Mouse (Mus musculus): ENCODE measurements around the gene Klk1b5. TPM values are rescaled to one million over a fixed set of nuclear protein-coding genes. Genes with fewer than 3 reads are reported as not detected.
"Not testable (repeated sequence)": the region's sequence is repeated elsewhere in the genome, so short reads cannot be mapped to it uniquely, and the experiment has no call there.

Klk1b5 gene
- total and polyA plus RNA-seq, 2 experiments from 2014 or later = not detected

- no peak for DNase-seq (ENCODE audit: low spot score)
- no peak overlapping the region for H3K4me2 ChIP-seq (ENCODE audit: low read depth, low read length)
- TF ChIP-seq EP300 (IDR thresholded peaks at IDR 0.05; ENCODE audit: low read depth) (no peak), CTCF (IDR thresholded peaks at IDR 0.05; ENCODE audit: low read depth) (no peak)
- no peak overlapping the region for H3K4me3 ChIP-seq (ENCODE audit: low read depth, low read length)
- H3K4me1 ChIP-seq (ENCODE audit: control insufficient read depth, insufficient read depth) = no peaks in the 10 kb centered on the region
- H3K9ac ChIP-seq (replicated peaks; ENCODE audit: low read depth, low read length) = no peak overlapping the region
- no peaks in the 10 kb centered on the region for H3K36me3 ChIP-seq (replicated peaks; ENCODE audit: control insufficient read depth, insufficient read depth, low read length)
- WGBS = 72% methylated on average over 3 of the region's 3 CpGs
- 0 out of 2 replicates have a peak, but pooled peaks cover 3% of the 10 kb centered on the region for H3K27me3 ChIP-seq (ENCODE audit: control insufficient read depth, insufficient read depth, low read length)
- H3K9me3 ChIP-seq (replicated peaks; ENCODE audit: control insufficient read depth, low read length) = no peaks in the 10 kb centered on the region
- no peak overlapping the region for H3K27ac ChIP-seq (ENCODE audit: low read depth)
- ATAC-seq (ENCODE audit: insufficient read depth, low read depth) = no peak
Measured at GRCm38 (mm10) chr7:44208307-44208706, 7.4 kb upstream of the Klk1b5 start.

DNA sequence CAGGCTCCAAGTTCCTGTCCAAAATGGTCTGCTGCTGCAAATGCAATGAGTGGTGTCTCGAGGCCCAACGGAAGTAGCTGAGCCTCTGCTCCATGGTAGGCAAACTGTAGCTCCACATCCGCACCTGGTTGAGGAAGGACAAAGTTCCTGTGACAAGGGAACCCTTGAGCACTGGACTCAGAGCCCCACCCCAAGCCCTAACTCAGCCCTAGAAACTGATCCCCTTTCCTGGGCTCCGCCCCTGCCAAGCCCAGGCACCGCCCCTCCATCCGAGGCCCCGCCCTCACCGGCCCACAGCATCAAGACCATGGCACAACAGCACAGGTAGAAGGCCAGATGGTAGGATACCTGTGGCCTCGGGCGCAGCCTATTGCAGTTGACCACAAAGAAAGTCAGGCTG is 5.9 kb downstream of the Klk1b5 start:
- H3K4me2 ChIP-seq (ENCODE audit: low read depth, low read length); H3K36me3 ChIP-seq (replicated peaks; ENCODE audit: control insufficient read depth, insufficient read depth, low read length); H3K4me3 ChIP-seq (ENCODE audit: low read depth, low read length); H3K9ac ChIP-seq (replicated peaks; ENCODE audit: low read depth, low read length); H3K9me3 ChIP-seq (replicated peaks; ENCODE audit: control insufficient read depth, low read length); ATAC-seq (ENCODE audit: insufficient read depth, low read depth); H3K4me1 ChIP-seq (ENCODE audit: control insufficient read depth, insufficient read depth); H3K27ac ChIP-seq (ENCODE audit: low read depth); H3K27me3 ChIP-seq (ENCODE audit: control insufficient read depth, insufficient read depth, low read length); DNase-seq (ENCODE audit: low spot score): not testable (repeated sequence)
- 53% methylated on average over 8 of the region's 10 CpGs for WGBS

GRCm38 (mm10) chr7:44222335-44222734 is 6.6 kb downstream of the Klk1b5 start:
- 41% methylated on average over 6 of the region's 6 CpGs for WGBS
- not testable (repeated sequence) for H3K9me3 ChIP-seq (replicated peaks; ENCODE audit: control insufficient read depth, low read length)

DNA sequence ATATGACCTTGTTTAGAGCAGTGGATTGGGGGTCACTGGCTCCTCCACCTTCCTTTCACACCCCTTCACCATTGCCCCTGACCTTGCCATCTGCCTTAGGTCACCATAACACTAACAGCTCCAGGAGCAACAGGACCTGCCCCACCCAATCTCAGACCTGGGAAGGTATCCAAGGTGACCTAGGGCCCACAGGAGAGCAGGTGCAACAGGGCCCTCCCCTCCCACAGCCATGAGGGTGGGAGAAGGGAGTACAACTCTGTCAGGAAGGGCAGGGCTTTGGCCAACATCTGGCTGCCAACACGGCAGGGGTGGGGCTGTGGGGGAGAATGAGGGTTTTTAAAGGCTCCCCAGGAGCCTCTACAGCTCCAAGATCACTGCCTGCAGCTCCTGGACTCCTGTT is 9.3 kb downstream of the Klk1b5 start, which contains the start of gene Klk1:
Gene Klk1 (plus strand): TSS at position 285 of the 400 bp plus-strand sequence.
- no peak for DNase-seq (ENCODE audit: low spot score)
- 50% methylated on average over 1 of the region's 1 CpGs for WGBS

More at GRCm38 (mm10) chr7:44222335-44222734, 6.6 kb downstream of the Klk1b5 start:
- not testable (repeated sequence) for H3K4me1 ChIP-seq (ENCODE audit: control insufficient read depth, insufficient read depth); H3K9ac ChIP-seq (replicated peaks; ENCODE audit: low read depth, low read length); H3K27me3 ChIP-seq (ENCODE audit: control insufficient read depth, insufficient read depth, low read length); H3K36me3 ChIP-seq (replicated peaks; ENCODE audit: control insufficient read depth, insufficient read depth, low read length); H3K4me3 ChIP-seq (ENCODE audit: low read depth, low read length); DNase-seq (ENCODE audit: low spot score); H3K27ac ChIP-seq (ENCODE audit: low read depth); ATAC-seq (ENCODE audit: insufficient read depth, low read depth); H3K4me2 ChIP-seq (ENCODE audit: low read depth, low read length)

GRCm38 (mm10) chr7:44235909-44236308 is 20.2 kb downstream of the Klk1b5 start, which contains the start of gene Gm36864:
Gene Gm36864 (plus strand): TSS chr7:44236177.
- Histone ChIP-seq H3K27me3 (ENCODE audit: control insufficient read depth, insufficient read depth, low read length) (no peaks in the 10 kb centered on the region), H3K9ac (replicated peaks; ENCODE audit: low read depth, low read length) (no peak within 1 kb of the TSS), H3K36me3 (replicated peaks; ENCODE audit: control insufficient read depth, insufficient read depth, low read length) (no peaks in the 10 kb centered on the region), H3K9me3 (replicated peaks; ENCODE audit: control insufficient read depth, low read length) (no peaks in the 10 kb centered on the region), H3K27ac (ENCODE audit: low read depth) (no peak within 1 kb of the TSS), H3K4me1 (ENCODE audit: control insufficient read depth, insufficient read depth) (no peaks in the 10 kb centered on the region), H3K4me3 (ENCODE audit: low read depth, low read length) (no peak within 1 kb of the TSS), H3K4me2 (ENCODE audit: low read depth, low read length) (no peak within 1 kb of the TSS)
- no peak for DNase-seq (ENCODE audit: low spot score)
- WGBS = 36% methylated on average over 3 of the region's 3 CpGs
- ATAC-seq (ENCODE audit: insufficient read depth, low read depth) = no peak
- no peak for TF ChIP-seq CTCF (IDR thresholded peaks at IDR 0.05; ENCODE audit: low read depth)
- no peak for TF ChIP-seq EP300 (IDR thresholded peaks at IDR 0.05; ENCODE audit: low read depth)

More for the DNA sequence above, 9.3 kb downstream of the Klk1b5 start, which contains the start of gene Klk1:
- no peak for ATAC-seq (ENCODE audit: insufficient read depth, low read depth)
- TF ChIP-seq EP300 (IDR thresholded peaks at IDR 0.05; ENCODE audit: low read depth) (no peak), CTCF (IDR thresholded peaks at IDR 0.05; ENCODE audit: low read depth) (no peak)
- Histone ChIP-seq H3K9ac (replicated peaks; ENCODE audit: low read depth, low read length) (no peak within 1 kb of the TSS), H3K27me3 (ENCODE audit: control insufficient read depth, insufficient read depth, low read length) (no peaks in the 10 kb centered on the region), H3K4me3 (ENCODE audit: low read depth, low read length) (no peak within 1 kb of the TSS), H3K27ac (ENCODE audit: low read depth) (no peak within 1 kb of the TSS), H3K4me1 (ENCODE audit: control insufficient read depth, insufficient read depth) (no peaks in the 10 kb centered on the region), H3K36me3 (replicated peaks; ENCODE audit: control insufficient read depth, insufficient read depth, low read length) (no peaks in the 10 kb centered on the region), H3K4me2 (ENCODE audit: low read depth, low read length) (no peak within 1 kb of the TSS), H3K9me3 (replicated peaks; ENCODE audit: control insufficient read depth, low read length) (no peaks in the 10 kb centered on the region)

DNA sequence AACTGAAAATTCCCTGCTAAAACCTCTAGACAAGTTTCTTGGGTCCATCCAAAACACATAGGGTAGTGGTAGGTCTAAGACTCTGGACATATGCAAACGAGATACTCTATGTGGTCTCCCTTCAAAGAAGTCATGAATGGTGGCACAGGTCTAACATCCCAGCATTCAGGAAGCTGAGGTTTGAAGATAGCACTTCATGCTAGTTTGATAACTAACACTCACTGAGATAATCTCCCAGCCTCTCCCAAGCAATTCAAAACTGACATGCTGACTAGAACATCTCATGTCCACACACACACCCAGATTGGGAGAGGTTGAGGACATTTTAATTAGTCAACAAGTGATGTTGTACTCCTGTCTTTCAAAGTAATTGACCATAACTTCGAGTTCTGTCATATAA is 24.2 kb downstream of the Klk1b5 start:
- H3K4me1 ChIP-seq (ENCODE audit: control insufficient read depth, insufficient read depth) = no peaks in the 10 kb centered on the region
- no peaks in the 10 kb centered on the region for H3K9me3 ChIP-seq (replicated peaks; ENCODE audit: control insufficient read depth, low read length)
- 36% methylated on average over 2 of the region's 2 CpGs for WGBS
- DNase-seq (ENCODE audit: low spot score) = no peak
- H3K27ac ChIP-seq (ENCODE audit: low read depth) = no peak overlapping the region
- H3K4me3 ChIP-seq (ENCODE audit: low read depth, low read length) = no peak overlapping the region
- no peak overlapping the region for H3K9ac ChIP-seq (replicated peaks; ENCODE audit: low read depth, low read length)
- no peak overlapping the region for H3K4me2 ChIP-seq (ENCODE audit: low read depth, low read length)
- no peaks in the 10 kb centered on the region for H3K27me3 ChIP-seq (ENCODE audit: control insufficient read depth, insufficient read depth, low read length)
- no peak for TF ChIP-seq EP300 (IDR thresholded peaks at IDR 0.05; ENCODE audit: low read depth)
- TF ChIP-seq CTCF (IDR thresholded peaks at IDR 0.05; ENCODE audit: low read depth) = no peak
- ATAC-seq (ENCODE audit: insufficient read depth, low read depth) = no peak
- H3K36me3 ChIP-seq (replicated peaks; ENCODE audit: control insufficient read depth, insufficient read depth, low read length) = no peaks in the 10 kb centered on the region
